Mouse (Mus musculus): ENCODE data around the gene Cntrl. TPM values are rescaled to one million over a fixed set of nuclear protein-coding genes. Genes with fewer than 3 reads are reported as not detected.

Gene Cntrl
- polyA plus RNA-seq, 1 experiment from 2014 or later = 8.0 TPM

DNA sequence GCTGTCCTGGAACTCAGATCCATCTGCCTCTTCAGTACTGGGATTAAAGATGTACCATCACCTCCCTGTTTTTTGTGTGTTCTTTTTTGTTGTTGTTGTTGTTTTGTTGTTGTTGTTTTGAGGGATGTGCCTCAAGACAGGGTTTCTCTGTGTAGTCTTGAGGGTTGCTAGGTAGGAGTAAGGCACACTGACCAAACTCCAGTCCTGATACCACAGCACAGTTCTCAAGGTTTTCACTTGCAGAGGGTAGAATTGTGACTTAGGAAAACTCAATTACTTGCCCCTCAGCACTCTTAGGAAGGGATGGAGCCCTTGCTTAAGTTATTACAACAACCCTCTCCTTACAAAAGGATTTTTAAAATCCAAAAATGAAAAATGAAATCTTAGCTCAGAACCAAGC is 22.2 kb downstream of the Cntrl start:
- H3K4me3 ChIP-seq (ENCODE audit: low read depth, low read length) = peak overlapping the region; percentile 48
- DNase-seq (ENCODE audit: low spot score) = no peak

DNA sequence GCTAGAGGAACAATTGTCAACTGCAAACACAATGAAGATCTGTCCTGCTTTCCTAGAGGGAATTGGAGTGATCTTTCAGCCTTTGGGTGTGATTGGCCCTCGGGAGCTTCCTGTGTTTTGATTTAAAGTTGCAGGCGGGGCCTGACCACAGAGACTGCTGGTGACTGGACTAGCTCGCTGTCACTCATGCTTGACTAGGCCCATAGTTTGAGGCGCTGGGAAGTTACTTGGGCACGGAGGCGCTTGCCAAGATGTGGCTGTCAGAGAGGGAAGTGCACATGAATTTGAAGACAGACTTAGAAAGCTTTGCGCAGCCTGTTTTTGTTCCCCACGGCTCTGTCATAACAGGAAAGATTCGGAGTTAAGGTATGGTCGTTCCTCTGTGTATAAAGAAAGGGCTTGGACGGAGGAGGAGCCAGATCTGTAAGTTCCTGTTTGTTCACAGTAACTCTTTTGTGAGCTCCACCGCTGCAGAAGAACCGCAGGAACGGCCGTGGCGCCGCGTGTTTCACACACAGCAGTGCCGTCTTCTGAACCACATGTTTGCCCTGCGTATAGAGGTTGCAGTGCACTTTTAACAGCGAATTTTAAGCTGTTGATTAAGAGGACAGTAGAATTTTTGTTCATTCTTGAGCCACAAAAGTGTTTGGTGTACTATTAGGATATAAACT is 22.8 kb downstream of the Cntrl start:
- peak; percentile 100 for ATAC-seq (ENCODE audit: low FRiP score, low TSS enrichment)
- H3K27me3 ChIP-seq (ENCODE audit: control insufficient read depth, insufficient read depth, low read length) = no peaks in the 10 kb centered on the region

More for the DNA sequence above, 22.2 kb downstream of the Cntrl start:
- no peak overlapping the region for H3K9ac ChIP-seq (ENCODE audit: low read length)
- no peaks in the 10 kb centered on the region for H3K27me3 ChIP-seq (ENCODE audit: control insufficient read depth, insufficient read depth, low read length)
- 0 out of 2 replicates have a peak, but pooled peaks cover 2% of the 10 kb centered on the region for H3K36me3 ChIP-seq (ENCODE audit: control insufficient read depth, insufficient read depth, low read length)
- H3K4me1 ChIP-seq (replicated peaks; ENCODE audit: control insufficient read depth, insufficient read depth) = no peaks in the 10 kb centered on the region
- TF ChIP-seq EP300 (optimal IDR thresholded peaks at IDR 0.05) (no peak), CTCF (IDR thresholded peaks at IDR 0.05; ENCODE audit: low read depth) (no peak)
- no peaks in the 10 kb centered on the region for H3K9me3 ChIP-seq (ENCODE audit: control insufficient read depth, low read length)
- peak overlapping the region; percentile 75; the same call in 1 of the 2 replicates for H3K27ac ChIP-seq (replicated peaks)
- no peak for ATAC-seq (ENCODE audit: low FRiP score, low TSS enrichment)
- H3K4me2 ChIP-seq (replicated peaks; ENCODE audit: low read depth) = peak overlapping the region; percentile 61; the same call in 1 of the 2 replicates

GRCm38 (mm10) chr2:35132662-35133055 is 23.4 kb downstream of the Cntrl start:
- DNase-seq (ENCODE audit: low spot score) (no peak), ATAC-seq (ENCODE audit: low FRiP score, low TSS enrichment) (no peak)
- 2% methylated on average over 5 of the region's 5 CpGs for WGBS
- TF ChIP-seq EP300 (optimal IDR thresholded peaks at IDR 0.05) (no peak), CTCF (IDR thresholded peaks at IDR 0.05; ENCODE audit: low read depth) (no peak)
- peak overlapping the region; percentile 48 for H3K4me3 ChIP-seq (ENCODE audit: low read depth, low read length)
- no peaks in the 10 kb centered on the region for H3K27me3 ChIP-seq (ENCODE audit: control insufficient read depth, insufficient read depth, low read length)
- peak overlapping the region; percentile 61 for H3K4me2 ChIP-seq (replicated peaks; ENCODE audit: low read depth)
- H3K36me3 ChIP-seq (ENCODE audit: control insufficient read depth, insufficient read depth, low read length) = 0 out of 2 replicates have a peak, but pooled peaks cover 3% of the 10 kb centered on the region
- no peaks in the 10 kb centered on the region for H3K4me1 ChIP-seq (replicated peaks; ENCODE audit: control insufficient read depth, insufficient read depth)
- H3K27ac ChIP-seq (replicated peaks) = peak overlapping the region; percentile 84
- peak overlapping the region; percentile 52 for H3K9ac ChIP-seq (ENCODE audit: low read length)
- no peaks in the 10 kb centered on the region for H3K9me3 ChIP-seq (ENCODE audit: control insufficient read depth, low read length)

More for the DNA sequence above, 22.8 kb downstream of the Cntrl start:
- WGBS = 1% methylated on average over 21 of the region's 21 CpGs
- H3K9me3 ChIP-seq (ENCODE audit: control insufficient read depth, low read length) = no peaks in the 10 kb centered on the region
- H3K4me1 ChIP-seq (replicated peaks; ENCODE audit: control insufficient read depth, insufficient read depth) = no peaks in the 10 kb centered on the region
- 0 out of 2 replicates have a peak, but pooled peaks cover 2% of the 10 kb centered on the region for H3K36me3 ChIP-seq (ENCODE audit: control insufficient read depth, insufficient read depth, low read length)
- H3K4me2 ChIP-seq (replicated peaks; ENCODE audit: low read depth) = peak overlapping the region; percentile 61
- TF ChIP-seq EP300 (optimal IDR thresholded peaks at IDR 0.05) (no peak), CTCF (IDR thresholded peaks at IDR 0.05; ENCODE audit: low read depth) (peak; percentile 46)
- DNase-seq (ENCODE audit: low spot score) = peak; percentile 94
- peak overlapping the region; percentile 48 for H3K4me3 ChIP-seq (ENCODE audit: low read depth, low read length)
- peak overlapping the region; percentile 52 for H3K9ac ChIP-seq (ENCODE audit: low read length)
- peak overlapping the region; percentile 84 for H3K27ac ChIP-seq (replicated peaks)

- no peaks in the 10 kb centered on the region for H3K4me1 ChIP-seq (replicated peaks; ENCODE audit: control insufficient read depth, insufficient read depth)
- 69% methylated on average over 5 of the region's 5 CpGs for WGBS
- H3K9ac ChIP-seq (ENCODE audit: low read length) = no peak overlapping the region
- H3K9me3 ChIP-seq (ENCODE audit: control insufficient read depth, low read length) = no peaks in the 10 kb centered on the region
- ATAC-seq (ENCODE audit: low FRiP score, low TSS enrichment) (no peak), DNase-seq (ENCODE audit: low spot score) (no peak)
- H3K4me2 ChIP-seq (replicated peaks; ENCODE audit: low read depth) = no peak overlapping the region
- H3K4me3 ChIP-seq (ENCODE audit: low read depth, low read length) = no peak overlapping the region
- H3K36me3 ChIP-seq (ENCODE audit: control insufficient read depth, insufficient read depth, low read length) = 0 out of 2 replicates have a peak, but pooled peaks cover 5% of the 10 kb centered on the region
- TF ChIP-seq CTCF (IDR thresholded peaks at IDR 0.05; ENCODE audit: low read depth) (no peak), EP300 (optimal IDR thresholded peaks at IDR 0.05) (no peak)
- no peak overlapping the region for H3K27ac ChIP-seq (replicated peaks)
- H3K27me3 ChIP-seq (ENCODE audit: control insufficient read depth, insufficient read depth, low read length) = no peaks in the 10 kb centered on the region
Measured at GRCm38 (mm10) chr2:35133891-35134290, 24.6 kb downstream of the Cntrl start.

GRCm38 (mm10) chr2:35138576-35138975 is 29.3 kb downstream of the Cntrl start:
- DNase-seq (ENCODE audit: low spot score) (no peak), ATAC-seq (ENCODE audit: low FRiP score, low TSS enrichment) (no peak)
- Histone ChIP-seq H3K9me3 (ENCODE audit: control insufficient read depth, low read length) (no peaks in the 10 kb centered on the region), H3K27ac (replicated peaks) (no peak overlapping the region), H3K4me3 (ENCODE audit: low read depth, low read length) (no peak overlapping the region), H3K36me3 (ENCODE audit: control insufficient read depth, insufficient read depth, low read length) (peaks cover 10% of the 10 kb centered on the region; the same call in 1 of the 2 replicates), H3K27me3 (ENCODE audit: control insufficient read depth, insufficient read depth, low read length) (no peaks in the 10 kb centered on the region), H3K4me1 (replicated peaks; ENCODE audit: control insufficient read depth, insufficient read depth) (no peaks in the 10 kb centered on the region), H3K9ac (ENCODE audit: low read length) (no peak overlapping the region), H3K4me2 (replicated peaks; ENCODE audit: low read depth) (no peak overlapping the region)
- 57% methylated on average over 1 of the region's 1 CpGs for WGBS
- TF ChIP-seq CTCF (IDR thresholded peaks at IDR 0.05; ENCODE audit: low read depth) (no peak), EP300 (optimal IDR thresholded peaks at IDR 0.05) (no peak)

GRCm38 (mm10) chr2:35141673-35142072 is 32.4 kb downstream of the Cntrl start:
- no peak for TF ChIP-seq EP300 (optimal IDR thresholded peaks at IDR 0.05)
- TF ChIP-seq CTCF (IDR thresholded peaks at IDR 0.05; ENCODE audit: low read depth) = no peak
- Histone ChIP-seq H3K4me3 (ENCODE audit: low read depth, low read length) (no peak overlapping the region), H3K27ac (replicated peaks) (no peak overlapping the region), H3K9me3 (ENCODE audit: control insufficient read depth, low read length) (no peaks in the 10 kb centered on the region), H3K36me3 (ENCODE audit: control insufficient read depth, insufficient read depth, low read length) (peaks cover 17% of the 10 kb centered on the region), H3K4me1 (replicated peaks; ENCODE audit: control insufficient read depth, insufficient read depth) (no peaks in the 10 kb centered on the region), H3K9ac (ENCODE audit: low read length) (no peak overlapping the region), H3K4me2 (replicated peaks; ENCODE audit: low read depth) (no peak overlapping the region), H3K27me3 (ENCODE audit: control insufficient read depth, insufficient read depth, low read length) (no peaks in the 10 kb centered on the region)
- no peak for ATAC-seq (ENCODE audit: low FRiP score, low TSS enrichment)
- WGBS = 95% methylated on average over 3 of the region's 3 CpGs
- no peak for DNase-seq (ENCODE audit: low spot score)

All from stomach, postnatal 0 days (tissue).